Mouse (Mus musculus) kidney, postnatal 25 days (tissue): ENCODE measurements around the gene Spata5.
A peak's percentile ranks its signal among the peaks of the same experiment; 100 is the strongest.
"Not testable (repeated sequence)": the region's sequence is repeated elsewhere in the genome, so short reads cannot be mapped to it uniquely, and the experiment has no call there.

Source experiments
- DNase-seq, 2 experiments: peaks; one replicate each; pipeline ENCODE4 v3.0.0; 2021; ENCODE audit warnings: mixed read lengths in 2 of 2

Gene Spata5

GRCm38 (mm10) chr3:37576840-37577239 lies 157.1 kb downstream of the Spata5 start:
- DNase-seq: no peak

- no peak for DNase-seq
Observed at GRCm38 (mm10) chr3:37577706-37578105, 158.0 kb downstream of the Spata5 start.

DNA sequence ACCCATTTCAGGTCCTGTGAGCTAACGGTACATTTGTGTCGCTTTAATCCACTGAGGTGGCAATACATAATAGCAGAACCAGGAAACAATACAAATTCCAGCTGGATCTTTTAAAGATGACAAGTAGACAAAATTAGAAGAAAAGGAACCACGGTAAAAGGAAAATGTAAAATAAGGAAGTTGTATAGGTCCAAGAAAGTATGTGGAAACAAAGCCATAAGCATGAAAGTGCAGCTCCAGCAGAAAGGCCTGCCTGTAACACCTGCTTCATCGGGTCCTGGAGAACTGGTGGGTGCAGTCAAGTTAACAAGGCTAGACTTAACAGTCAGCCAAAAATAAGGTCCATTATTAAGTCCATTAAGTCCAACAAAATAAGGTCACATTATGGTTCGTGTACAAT lies 164.9 kb downstream of the Spata5 start:
- no peak for DNase-seq

DNA sequence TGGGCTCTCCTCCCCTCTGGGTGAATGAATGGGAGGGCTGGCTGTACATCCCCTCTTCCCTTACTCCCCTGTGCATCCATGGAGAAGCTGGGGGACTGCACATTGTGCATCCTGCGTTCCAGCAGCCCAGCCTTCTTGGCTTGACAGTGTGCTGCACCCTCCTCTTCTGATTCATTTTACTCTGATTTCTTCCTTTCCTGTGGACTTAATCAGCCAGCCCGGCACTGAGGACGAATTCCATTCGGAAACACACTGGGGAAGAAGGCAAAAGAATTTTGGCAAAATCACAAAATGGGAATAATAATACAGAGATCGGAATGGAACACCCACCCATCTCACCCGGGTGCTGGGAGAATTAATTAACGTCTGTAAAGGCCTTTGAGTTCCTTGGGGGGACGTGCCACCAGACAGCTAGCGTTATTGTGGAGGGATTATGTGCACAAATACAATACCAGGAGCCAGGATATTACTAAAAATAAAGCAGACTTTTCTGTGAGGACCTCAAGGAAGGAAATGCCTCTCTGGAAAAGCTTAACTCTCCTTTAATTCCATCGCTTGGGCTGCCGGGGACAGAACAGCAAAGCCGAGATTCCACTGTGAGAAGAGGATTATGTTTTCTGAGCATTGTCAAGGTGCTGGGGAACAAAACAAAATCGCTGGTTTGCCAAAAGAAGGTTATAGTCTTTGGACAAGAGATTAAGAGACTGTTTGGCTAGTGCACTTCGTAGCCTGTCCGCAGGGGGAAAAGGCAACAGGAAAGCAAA lies 166.5 kb downstream of the Spata5 start:
- DNase-seq: peak in 1 of 2 experiments; percentile 27

DNA sequence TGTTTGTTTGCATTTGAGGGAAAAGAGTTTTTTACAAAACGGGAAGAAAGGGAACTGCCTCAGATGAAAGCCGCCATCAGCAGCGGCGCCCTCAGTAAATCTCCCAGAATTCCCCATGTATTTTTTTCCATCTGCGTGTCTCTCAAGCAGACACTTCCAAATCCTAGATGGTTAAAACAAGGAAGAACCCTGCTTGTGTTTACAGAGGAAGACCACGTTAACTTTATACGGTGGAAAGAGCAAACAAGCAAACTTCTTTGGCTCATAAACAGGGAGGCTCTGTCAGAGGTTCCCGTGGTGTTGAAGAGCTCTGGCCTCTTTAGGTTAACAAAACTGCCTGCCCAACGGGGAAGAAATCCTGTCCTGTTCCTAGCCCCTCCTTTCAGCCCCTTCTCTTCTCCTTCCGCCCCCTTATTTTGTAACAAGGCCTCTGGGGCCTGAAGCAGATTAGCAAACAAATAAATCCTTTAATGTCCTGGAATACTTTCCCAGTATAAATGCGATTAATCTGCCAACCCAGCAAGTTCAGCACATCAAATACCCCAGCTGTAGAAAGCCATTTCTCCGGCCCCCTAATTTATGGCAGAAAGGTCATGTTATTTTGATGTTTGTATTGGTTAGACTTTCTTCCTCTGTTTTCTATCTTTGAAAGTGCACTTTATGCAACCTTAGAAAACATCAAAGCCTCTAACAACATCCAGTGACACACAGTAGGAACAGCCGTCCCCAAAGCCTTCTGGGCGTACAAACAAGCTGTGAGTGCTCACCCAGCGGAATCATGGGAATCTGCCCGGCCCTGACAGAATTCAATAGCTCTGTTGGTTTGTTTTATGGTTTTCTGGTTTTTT lies 167.3 kb downstream of the Spata5 start:
- peak in 1 of 2 experiments; percentile 13 for DNase-seq

DNA sequence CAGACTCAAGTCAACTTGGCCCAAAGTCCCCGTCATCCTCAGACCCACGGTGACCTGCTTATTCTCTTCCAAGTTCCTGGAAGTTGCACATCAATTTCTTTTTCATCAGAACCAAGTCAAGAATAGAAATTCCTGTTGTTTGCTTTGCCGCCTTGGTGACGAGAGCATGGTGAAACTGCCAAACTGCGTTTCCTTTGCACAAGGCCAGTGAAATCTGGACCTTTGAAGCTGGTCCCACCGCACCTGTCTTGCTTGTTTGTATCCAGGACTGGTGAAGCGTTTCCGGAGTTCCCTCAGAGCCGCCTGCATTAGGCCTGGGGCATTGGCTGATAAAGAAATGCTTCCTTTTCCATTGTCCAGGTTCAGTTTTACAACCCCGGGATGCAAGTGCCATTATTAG lies 176.0 kb downstream of the Spata5 start:
- DNase-seq: peak; percentile 57 to 78

DNA sequence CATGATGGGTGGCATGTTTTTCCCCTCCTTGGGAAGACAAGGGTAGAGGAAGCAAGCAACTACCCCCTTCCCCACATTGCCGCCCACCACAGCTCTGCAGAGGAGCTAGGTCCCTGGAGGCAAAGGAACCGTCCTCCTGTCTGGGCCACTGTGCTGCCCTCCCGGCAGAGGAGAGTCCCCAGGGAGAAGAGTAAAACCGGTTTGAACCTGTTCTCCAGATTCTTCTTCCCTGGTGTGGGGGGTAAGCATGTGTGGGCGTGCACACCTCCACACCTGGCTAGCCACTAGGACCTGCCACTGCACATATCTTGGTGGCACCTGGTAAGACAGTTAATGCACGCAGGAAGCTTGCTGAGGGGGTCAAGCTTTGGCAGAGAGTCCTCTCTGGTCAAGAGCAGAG lies 176.8 kb downstream of the Spata5 start:
- no peak for DNase-seq

DNA sequence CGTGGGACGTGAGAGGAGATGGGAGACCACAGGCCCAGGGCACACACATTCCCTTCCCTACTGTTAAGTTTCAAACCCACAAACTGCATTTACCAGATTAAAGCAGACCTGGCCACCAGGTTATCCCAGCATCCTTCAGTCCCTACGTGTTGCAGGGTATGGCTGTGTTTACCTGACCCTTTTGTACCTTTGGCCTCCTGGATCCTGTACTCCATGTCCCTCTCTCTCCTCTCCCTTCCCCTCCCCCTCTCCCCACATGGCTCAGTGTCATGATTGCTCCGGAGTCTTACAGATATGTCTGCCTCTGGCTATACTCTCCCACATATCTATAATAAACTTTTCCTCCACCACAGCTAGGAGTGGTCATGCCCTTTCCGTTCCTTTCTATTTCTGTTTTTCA lies 177.5 kb downstream of the Spata5 start:
- no peak for DNase-seq

DNA sequence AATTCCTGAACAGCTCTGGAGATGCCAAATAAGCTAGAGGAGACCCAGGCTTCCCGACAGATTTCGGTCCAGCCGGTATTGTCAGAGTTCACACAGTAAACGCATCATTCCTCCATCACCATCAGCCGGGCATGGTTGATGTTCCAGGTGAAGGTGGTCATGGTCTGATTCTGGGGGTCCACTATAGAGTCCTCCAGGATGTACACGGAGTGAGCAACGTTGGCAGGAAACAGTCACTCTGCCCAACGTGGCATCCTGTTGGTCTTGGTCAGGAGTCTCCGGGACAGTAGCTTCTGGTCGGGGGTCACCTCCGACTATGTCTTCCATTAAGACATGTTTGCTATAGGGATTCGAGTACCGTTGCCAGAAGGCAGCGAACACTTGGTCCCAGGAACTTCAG lies 179.9 kb downstream of the Spata5 start:
- not testable (repeated sequence) for DNase-seq

DNA sequence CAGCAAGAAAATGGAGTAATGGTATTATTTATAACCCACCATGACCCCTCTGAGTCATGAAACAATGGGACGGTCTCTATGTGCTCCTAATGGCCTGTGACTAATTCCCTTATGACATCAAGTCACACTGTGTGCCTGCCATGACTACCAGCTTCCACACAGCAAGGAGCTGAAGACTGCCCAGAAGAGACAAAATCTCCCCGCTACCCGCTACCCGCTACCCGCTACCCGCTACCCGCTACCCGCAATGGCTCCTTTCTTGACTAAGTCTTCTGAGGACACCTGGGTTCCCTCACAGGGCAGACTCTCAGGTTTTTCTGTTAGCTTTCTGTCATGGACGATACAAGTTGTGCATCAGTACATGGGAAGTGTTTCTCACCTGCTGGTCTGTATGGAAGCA lies 182.7 kb downstream of the Spata5 start:
- no peak for DNase-seq

GRCm38 (mm10) chr3:37602890-37603289 lies 183.2 kb downstream of the Spata5 start:
- no peak for DNase-seq

DNA sequence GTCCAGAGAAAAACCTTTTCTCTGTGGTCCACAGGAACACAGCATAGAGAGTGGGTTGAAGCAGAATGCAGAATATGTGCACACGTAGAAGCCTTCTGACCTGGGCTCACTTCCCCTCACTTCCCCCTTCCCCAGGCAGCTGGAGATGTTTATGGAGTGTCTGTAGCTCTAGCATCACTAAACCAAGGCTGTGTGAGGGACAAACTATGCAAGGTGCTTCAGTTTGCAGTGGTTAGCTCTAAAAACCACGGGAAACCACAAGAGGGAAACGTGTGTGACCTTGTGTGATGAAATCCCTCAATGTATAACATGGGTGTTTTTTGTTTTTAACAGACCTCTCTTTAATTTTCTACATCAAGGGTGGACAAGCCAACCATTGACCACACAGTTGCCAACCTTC lies 183.8 kb downstream of the Spata5 start:
- no peak for DNase-seq

GRCm38 (mm10) chr3:37604976-37605875 lies 185.5 kb downstream of the Spata5 start:
- DNase-seq: no peak

GRCm38 (mm10) chr3:37605876-37606238 lies 186.2 kb downstream of the Spata5 start:
- peak in 1 of 2 experiments; percentile 19 for DNase-seq

- DNase-seq: peak in 1 of 2 experiments; percentile 34
Observed at GRCm38 (mm10) chr3:37608926-37609325, 189.2 kb downstream of the Spata5 start.

DNA sequence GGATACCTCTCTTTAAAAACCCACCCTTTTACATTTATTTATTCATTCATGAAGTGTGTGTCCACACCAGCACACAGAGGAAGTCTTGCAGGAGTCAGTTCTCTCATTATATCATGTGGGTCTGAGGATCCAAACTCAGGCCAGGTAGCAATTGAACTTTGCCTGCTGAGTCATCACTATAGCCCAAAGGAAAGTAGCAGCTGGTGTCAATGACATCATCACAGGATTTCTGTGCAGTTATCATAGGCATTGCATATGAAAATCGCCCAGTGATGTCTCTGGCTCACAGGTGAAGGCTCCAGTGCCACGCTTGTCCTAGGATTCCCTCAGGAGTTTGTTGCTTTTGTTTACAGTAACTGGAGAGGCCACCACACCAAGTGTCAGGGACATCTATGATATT lies 191.0 kb downstream of the Spata5 start:
- no peak for DNase-seq

DNA sequence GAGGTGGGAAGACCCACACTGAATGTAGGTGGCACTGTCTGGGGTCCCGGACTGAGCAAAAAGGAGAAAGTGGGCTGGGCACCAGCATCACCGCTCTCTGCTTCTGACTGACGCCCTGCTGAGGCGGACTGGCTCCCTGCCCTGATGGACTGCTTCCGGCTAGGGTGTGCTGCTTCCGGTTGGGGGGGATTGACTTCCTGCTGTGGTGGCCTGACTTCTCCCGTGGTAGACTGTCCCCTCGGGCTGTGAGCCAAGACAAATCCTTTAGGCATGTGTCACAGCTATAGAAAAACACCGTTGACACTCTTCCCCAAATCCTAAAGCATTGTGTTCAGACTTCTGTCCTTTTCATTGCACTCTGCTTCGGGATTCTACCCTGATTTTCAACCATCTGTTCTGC lies 194.0 kb downstream of the Spata5 start:
- DNase-seq: peak; percentile 73 to 80

- no peak for DNase-seq
Observed at GRCm38 (mm10) chr3:37614878-37615650, 195.4 kb downstream of the Spata5 start.

DNA sequence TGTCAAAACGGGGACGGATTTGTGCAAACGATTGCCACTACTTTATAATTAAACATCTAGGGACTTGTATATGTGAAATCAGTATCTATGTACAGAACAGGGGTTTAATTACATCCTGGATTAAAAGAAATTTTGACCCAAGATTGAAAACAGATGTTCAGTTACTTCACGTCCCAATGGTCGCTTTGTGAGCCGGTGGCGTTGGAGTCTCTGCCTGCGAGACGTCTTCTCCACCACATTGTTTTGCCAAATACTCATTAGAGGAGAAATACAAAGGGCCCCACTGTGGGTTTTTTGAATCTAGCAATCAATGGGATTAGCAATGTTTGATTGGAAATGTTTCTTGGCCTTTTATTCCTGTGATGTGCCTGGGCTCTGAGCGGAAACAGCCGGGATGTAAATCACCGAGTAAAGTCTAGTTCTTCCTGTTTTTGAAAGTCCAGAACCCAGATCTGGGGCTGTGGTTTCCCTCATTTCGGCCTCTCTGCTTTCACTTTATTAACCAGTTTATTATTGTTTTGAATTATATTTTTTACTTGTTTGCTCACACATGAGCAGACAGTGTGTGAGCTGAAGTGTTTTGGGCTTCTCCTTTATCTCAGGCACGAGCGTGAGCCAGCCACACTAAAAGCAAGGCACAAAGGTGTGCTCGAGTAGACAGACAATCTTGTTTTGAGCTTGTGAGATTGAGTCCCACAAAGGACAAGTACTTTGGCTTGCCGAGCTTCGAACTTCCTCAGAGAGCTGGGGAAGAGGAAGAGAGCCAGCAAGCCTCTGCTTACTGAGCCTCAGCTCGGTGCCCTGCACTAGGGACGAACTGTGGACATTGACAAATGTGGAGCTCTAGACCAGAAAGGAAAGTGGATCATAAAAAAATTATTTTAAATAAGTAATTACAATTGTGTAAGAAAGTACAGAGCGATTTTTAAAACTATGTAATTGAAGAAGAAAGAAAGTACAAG lies 197.2 kb downstream of the Spata5 start:
- peak; percentile 23 to 36 for DNase-seq
